Mouse (Mus musculus) right cerebral cortex, adult 18-20 months (tissue): ENCODE results near the gene Akt3.
A peak's percentile ranks its signal among the peaks of the same experiment; 100 is the strongest.

Source experiments
- DNase-seq: peaks from one replicate; pipeline ENCODE4 v3.0.0; 2022; ENCODE audit warnings: mixed read lengths

Akt3 gene

DNA sequence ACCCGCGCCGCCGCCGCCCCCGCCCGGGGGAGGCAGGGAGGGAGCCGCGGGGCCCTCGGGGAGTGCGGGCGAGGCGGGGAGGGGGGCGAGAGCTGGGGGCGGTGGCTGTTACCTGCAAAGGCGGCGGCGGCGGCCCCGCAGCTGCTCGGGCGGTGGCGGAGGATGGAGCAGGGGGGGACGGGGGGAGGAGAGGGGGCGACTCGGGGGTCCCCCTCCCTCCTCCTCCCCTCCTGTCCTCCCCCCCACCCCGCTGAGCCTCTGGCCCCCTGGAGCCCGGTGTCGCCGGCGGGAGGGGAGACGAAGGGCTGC is at the start of gene Akt3:
Gene Akt3 (minus strand): TSS at position 170 of the 309 bp plus-strand sequence.
- DNase-seq = no peak

DNA sequence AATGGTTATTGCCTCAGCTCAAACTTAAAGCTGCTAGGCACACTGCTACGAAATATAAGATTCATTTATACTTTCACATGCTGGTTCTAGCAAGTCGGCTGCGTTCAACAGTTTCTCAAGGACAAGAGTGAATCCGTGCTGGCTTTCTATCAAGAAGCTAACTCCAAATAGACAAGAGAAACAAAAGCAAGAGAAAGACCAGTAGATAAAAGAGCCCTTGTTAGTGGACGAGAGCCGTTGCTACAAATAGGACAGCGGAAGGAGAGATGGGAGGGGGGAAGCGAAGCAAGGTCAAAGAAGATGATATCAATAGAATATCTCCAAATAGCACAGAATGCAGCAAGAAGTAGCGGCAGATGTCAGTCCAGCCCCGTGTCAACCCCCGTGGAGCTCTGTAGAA is 49.5 kb upstream of the Akt3 start:
- DNase-seq = peak; percentile 23

DNA sequence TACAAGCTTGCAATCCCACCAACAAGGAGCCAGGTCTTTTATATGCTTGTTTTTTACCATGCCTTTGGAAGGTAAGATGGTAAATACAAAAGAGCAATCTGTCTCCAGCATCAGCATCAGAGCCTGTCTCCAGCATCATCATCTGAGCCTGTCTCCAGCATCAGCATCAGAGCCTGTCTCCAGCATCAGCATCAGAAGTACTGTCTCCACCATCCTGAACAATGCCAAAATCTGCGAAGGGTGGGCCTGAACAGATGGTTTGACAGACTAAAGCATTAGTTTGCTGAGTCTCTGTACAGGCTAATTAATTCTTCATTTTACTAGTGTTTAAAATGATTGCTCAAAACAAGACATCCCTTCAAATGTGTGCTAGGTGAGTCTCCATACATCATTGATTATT is 40.2 kb upstream of the Akt3 start:
- no peak for DNase-seq

DNA sequence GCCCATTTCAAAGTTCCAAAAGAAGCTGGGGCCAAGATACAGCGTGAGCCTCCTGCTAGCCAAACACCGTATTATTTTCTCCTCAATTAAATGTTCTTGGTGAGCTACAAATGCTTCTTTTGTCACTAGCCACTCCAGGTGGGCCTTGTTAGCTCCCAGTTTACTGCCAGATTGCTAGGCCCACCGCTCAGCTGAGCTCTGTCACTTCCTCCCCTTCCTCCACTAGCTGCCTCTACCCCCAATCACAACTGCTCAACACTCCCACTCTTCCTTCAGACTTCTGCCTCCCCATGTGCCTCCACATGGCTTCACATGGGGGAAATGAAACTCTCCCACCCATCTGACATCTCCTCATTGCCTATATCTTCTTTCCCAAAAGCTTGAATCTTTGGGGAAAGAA is 28.8 kb upstream of the Akt3 start:
- no peak for DNase-seq

DNA sequence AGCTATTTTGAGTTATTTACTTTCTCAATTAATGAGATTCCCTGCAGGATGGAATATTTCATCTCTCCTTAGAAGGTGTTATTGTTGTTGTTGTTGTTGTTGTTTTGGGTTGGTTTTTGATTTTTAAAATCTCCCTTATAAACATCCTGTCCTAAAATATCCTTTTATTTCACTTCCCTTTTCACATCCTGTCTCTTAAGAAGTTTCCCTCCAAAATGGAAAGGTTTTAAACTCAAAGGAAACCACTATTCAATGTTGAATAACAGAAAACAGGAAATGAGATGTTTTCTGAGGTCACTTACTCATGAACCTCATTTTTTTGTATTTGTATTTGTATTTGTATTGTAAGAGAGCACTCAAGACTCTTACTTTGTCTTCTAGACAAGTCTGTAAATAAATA is 23.9 kb upstream of the Akt3 start:
- DNase-seq = no peak

DNA sequence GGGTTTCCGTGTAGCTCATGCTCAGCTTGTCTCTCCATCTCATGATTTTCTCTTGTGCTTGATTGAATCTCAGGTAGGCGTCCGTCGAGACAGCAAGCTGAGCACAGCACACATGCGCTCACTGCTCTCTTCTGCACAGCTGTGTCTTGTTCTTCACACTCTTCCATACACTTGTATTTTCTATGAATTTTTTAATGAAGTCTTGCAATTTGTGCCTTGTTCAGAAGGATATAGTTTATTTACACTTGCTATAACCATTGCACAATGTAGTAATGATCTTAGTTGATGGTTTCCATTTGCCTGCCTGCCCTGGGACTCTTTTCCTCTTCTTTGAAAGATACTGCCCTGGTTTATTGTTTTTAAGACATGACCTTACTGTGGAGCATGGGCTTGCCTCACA is 19.4 kb upstream of the Akt3 start:
- DNase-seq = no peak

DNA sequence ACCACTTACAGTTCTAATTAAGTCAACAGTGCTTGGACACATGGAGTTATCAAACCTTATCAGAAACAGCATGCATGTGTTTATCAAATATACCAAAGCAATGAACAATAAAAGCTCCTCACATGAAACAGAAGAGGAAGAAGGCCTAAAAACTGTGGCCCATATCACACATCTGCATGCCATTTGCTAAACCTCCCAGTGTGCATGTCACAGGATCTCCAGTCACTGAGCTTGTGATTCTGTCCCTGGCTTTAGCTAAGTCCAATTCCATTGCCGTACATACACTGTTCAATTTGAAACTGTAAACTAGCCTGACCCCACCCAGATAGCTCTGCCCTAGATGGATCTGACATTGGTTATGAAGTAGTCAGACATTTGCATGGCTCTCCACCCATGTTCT is 9.6 kb upstream of the Akt3 start:
- DNase-seq = no peak

DNA sequence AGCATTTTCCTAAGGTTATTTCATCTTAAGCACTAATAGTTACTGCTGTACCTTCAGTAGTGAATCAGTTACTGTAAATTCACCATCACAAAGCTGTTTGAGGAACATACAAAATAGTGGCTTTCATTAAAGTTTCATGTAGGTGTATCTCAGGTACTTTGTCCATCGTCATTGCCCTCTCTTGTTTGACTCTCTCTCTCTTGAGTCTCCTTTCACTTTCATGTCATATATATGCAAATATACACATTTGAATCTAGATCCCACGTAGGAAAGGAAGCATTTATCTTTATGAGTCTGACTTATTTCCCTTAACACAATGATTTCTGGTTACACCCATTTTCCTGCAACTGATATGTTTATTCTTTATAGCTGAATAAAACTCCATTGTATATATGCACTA is 4.9 kb upstream of the Akt3 start:
- no peak for DNase-seq

DNA sequence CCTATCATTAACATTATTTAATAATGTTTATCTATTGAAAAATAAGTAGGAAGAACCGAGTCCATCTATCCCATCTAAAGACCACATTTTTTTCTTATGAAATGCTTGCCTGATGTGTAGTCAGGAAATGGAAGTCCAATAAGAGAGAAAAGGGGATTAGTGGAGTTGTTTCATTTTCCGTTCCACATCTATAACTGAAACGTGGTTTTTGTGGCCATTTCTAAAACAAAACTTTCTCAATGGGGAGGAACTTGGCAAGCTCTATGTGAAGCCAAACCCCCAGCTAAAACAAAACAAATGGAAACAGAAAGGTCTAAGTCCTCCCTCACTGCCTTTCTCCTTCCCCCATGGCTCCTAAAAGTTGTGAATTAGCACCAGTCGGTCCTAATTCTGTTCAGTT is 2.8 kb upstream of the Akt3 start:
- no peak for DNase-seq

DNA sequence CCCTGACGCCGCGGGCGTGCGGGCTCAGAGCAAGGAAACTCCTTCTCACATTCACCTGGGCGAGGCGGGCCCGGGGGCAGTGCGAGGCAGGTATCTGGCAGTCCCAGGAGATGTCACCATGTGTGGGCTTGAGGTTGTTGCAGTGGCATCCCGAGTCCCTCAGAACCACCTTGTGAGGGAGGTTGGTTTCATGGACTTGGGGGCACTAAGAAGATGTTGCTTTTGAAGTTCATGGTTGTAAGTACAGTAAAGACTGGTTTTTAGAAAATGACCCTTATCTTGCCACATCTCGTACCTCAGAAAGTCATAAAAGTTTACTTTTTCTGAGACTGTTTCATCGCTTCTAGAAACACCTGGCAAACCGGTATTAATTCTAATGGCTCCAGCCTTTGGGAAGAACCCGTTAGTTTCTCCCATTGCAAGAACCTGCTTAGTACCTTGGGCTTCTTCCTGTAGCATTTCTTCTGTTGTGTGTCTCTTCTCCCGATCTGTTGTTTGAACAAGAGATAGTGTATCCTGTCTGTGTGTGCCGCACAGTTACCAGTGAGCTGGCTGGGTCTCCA is 1.1 kb upstream of the Akt3 start:
- DNase-seq = no peak

DNA sequence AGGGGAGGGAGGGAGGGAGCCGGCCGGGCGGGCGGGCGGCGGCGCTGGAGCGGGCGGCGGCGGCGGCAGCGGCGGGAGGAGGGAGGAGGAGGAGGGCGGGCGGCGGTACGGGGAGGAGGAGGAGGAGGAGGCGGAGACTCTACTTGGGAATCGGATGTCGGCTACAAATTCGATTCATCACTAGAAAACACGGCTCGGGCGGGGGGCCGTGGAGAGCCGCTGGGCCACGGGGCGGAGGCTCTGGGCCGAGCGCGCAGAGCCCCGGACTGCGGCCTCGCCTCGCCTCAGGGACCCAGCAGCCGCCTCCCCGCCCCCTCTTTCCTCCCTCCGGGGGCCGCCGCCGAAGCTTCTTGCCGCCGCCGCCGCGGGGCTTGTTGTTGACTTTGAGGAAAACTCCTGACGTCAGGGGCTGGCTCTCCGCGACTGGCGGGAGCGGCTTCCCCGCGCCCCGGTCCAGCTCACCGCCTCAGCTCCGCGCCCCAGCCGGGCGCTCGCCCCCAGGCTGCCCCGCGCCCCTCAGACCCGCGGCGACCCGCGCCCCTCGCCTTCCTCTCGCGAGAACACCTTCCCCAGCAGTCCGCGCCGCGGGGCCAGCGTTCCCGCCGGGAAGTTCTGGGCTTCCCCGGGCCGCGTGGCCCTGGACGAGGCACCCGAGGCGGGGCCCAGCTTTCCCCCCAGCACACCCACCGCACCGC is 487 bp upstream of the Akt3 start:
- peak; percentile 81 for DNase-seq

DNA sequence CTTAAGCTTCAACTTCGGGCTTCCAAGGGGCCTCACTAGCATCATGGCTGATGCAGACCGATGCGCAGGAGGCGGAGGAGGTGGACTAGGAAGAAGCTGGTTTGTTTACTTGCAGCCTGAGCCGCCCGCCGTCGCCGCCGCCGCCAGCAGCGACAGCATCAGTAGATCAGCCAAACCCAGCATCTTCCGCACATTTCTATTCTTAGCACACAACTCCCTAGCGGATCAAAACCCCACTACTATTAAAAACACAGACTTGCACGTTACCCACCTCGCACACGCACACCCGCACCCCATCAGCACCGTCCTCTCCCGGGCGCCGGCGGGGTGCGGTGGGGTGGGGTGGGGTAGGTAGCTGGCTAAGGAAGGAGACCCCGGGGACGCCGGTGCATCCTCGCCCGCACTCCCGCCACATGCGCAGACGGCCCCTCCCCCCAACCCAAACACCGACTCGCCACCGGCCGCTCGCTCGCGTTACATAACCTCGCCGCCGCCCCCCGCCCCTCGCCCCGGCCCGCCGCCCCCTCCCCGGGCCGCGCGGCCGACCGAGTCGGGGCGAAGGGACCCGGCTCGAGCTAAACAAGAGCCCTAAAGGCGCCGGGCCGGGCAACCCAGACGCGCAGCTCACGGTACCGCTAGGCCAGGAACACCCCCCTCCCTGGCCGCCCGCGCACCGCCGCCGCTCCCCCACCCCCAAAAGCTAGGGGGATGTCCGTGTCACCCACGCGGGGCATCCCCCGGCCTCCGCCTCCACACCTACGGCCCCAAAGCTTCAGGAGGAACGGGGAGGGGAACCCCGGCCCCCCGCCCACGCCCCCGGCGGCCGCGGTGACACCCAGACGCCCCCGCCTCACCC is 597 bp downstream of the Akt3 start:
- DNase-seq = peak; percentile 81

DNA sequence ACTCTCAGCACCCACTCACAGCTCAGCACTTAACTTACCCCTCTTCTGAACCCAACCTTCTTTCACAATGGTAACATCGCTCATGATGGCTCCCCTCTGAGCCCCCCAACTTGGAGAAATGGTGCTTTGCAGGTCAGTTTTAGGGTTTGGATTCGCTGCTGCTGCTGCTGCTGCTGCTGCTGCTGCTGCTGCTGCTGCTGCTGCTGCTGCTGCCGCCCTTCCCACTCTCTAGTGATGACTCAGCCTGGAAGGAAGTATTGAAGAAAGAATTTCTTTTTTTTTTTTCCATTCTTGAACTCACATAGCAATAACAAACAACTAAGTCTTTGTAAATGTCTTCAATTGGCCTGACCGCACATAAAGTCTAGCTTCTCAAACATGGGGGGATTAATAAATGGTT is 9.4 kb downstream of the Akt3 start:
- peak; percentile 28 for DNase-seq

DNA sequence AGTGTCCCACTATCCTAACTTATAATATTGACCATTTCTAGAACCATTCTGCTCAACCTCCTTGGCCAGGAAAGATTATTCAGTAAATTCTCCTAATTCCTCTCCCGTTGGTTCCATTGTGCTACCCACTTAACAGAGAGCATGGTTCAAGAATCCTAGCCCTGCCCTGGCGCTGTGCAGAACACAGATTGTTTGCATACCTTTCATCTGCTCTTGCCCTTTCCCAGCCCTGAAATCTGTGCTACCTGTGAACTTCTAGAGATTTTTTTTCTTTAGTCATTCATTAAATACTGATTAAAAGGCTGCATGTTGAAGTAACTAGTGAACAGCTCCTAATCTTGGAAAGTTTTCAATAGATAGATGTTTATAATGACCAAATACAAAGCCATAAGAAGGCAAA is 19.6 kb downstream of the Akt3 start:
- no peak for DNase-seq

DNA sequence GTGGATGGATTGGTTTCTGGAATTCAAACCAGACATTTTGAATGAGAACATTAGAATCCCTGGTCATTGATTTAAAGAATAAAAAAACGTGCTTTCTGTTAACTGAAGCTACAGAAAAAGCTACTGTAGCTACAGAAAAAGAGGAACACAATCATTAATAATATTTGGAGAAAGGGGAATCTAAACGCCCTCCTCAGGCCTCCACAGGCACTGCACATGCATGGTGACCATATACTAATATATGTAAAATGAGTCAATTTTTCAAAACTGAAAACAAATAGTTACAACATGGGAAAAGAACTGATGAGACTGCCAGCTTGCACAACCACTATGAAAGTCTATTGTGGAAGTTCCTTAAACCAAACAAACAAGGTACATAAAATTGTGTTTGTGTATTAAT is 21.3 kb downstream of the Akt3 start:
- no peak for DNase-seq

DNA sequence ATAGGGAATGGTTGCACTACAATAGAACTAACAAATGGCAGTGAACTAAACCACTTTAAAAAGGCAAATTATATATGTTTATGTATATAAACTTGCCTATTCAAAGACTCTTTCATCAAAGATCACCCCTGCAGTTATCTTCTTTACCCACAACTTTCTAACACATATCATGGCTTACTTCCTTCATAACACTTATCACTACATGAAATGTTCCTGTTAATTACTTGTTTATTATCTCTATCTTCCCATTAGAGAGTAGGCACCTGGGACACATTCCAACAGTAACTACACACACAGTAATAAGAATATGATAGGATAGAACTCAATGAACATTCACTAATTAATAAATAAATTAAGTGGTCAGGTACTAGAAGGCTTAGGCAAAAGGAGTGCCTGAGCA is 21.8 kb downstream of the Akt3 start:
- DNase-seq = no peak

DNA sequence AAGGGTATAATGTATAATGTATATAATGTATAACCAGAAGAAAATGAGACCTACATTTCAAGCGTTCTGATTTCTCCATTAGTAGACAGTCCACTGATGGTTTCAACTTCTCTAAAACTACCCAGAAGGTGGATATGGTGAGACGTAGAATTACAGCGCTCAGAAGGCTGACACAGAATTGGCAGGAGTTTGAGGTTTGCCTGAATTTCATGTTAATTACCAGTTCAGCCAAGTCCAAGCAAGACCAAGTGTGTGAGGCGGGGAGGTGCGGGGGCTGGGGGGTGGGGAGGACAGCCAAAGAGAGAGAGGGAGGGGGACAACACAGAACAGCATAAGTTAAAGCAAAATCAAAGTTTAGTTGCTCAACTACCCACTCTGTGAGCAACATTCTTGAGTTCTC is 23.5 kb downstream of the Akt3 start:
- DNase-seq = no peak

DNA sequence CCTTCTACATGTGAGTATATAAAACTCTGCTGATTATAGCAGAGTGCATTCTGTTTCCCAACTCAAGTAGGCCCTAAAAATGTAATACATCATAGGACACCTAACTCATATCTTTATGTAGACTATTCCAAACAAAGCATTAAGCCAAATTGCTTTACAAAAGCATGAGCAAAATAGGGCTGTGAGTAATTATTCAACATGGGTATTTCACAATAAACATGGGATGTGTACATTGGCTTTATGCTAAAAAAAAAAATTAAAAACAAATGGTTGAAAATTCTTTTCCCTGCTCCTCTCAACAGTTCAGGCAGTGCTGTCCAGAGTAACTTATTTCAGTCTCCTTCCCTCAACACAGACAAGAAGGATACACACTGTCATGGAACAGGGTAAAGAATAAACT is 26.9 kb downstream of the Akt3 start:
- no peak for DNase-seq

DNA sequence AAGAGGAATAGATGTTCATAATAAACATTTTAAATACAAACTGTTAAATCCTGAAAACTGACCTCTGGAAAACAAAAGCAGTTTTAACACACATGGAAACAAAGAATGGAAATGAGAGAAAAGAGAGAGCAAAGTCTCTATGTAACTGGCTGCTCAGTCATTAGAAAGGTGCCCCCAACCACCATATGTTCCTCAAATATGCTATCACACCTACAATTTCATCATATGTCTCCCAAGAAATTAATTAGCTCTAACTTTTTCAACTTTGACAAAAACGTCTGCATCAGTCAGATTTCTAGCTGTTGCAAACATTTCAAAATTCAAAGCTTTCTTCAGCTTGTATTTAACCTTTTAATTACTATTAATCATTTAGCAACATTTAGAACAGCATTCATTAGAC is 59.0 kb downstream of the Akt3 start:
- DNase-seq = no peak

DNA sequence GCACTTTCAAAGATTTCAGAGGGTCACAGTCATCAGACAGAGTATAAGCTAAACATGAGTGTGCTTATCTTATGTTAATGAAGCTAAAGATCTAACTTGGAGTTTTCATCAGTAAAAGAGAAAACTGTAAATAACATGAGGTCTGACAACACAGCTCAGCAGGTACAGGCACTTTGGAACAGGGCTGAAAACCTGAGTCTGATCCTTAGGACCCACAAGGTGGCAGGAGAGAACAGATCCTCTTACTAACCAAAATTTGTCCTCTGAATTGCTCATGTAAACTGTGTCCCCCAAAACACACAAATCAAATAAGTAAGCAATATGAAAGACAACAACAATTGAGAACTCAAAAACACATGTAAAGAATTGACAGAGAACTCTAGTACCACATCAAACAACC is 62.8 kb downstream of the Akt3 start:
- DNase-seq = no peak

DNA sequence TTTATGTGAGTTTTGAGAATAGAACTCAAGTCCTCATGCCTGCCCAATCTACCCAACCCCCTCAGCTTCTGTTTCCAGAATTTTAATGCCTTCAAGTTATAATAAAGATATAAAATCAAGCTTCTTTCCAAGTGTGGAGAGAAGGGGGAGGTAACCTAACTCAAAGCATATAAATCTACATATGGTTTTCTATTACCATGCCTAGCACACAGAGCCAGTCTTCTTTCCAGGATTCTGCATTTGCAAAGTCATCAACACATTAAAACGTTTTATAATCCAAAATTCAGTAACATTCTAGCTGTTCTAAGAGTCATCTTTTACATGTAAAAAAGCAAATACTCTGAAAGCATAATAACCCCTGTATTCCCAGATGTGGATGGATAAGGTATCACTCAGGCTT is 63.7 kb downstream of the Akt3 start:
- DNase-seq = no peak

DNA sequence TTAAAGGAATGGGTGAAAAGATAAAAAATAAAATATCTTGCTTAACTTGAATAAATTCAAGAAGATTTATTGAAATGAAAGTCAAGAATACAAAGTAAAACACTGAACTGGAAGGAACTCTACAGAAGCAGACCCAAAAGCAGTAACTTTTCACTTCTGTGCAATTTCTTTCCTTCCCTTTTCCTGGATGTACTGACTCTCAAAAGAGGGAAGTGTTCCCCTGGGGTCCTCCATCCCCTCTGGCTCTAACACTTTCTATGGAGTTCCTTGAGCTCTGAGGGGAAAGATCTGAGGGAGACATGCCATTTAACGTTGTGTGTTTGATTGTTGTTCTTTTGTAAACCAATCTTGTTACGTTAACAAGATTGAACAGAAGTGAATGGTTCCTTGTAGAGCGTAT is 66.4 kb downstream of the Akt3 start:
- no peak for DNase-seq

DNA sequence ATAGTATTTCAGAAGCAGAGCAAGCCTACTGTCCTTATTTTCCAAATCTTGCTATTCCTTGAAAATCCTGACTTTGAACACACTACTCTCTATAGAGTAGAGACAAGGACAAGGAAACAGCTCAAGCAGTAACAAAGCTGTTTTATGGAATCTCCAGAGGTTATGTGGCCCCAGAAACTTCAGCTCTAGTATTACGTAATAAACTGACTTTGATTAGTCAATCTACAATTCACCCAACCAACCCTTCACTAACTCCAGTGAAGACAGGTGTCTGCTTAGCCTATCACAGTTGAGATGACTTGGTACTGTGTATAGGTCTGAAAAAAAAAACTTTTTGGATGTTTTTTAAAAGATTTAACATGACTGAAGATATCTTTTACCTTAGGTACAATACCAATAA is 67.6 kb downstream of the Akt3 start:
- DNase-seq = no peak

DNA sequence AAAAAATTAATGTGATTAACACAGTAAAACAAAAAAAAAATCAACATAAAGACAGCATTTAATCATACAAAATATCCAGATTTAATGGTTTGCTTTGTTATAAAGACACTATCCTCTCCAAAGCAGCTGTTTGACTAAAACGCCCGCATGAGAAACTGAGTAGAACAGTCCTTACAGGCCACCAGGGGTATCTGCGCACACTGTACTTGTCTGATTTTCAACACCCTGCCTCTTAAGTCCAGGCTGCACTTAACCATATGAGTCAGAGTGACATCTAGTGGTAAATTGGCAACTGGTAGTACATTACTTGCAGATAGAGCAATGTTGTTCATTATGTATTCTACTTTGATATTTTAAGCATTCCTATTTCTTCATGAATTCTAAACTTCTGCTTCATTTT is 69.3 kb downstream of the Akt3 start:
- no peak for DNase-seq

DNA sequence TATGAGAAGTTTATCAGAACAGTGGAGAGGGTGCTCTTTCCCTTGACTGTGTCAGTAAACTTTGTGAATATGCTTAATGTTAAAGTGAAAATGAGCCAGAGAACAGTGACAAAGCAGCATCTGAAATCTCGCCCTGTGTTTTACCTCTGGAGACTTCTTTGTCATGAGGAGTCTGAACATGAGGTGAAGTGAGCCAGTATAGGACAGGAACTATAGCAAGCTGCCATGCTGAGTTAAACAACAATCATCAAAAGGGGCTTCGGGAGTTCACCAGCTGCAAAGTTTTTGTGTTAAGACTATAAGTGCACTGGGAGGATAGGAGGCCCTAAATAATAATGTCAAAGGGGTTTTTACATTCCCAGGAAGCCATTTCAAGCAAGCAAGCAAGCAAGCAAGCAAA is 71.3 kb downstream of the Akt3 start:
- DNase-seq = no peak
